8 mouse cellular contexts compared by ENCODE assay signal in genomic region chr13:110492296-110493001, GRCm38 (mm10).
DNase-seq lines count a peak whose midpoint lies in the region; ATAC-seq lines count a peak whose summit lies in the region.

No protein-coding gene starts in this region.

- peak; percentile 52; the same call in 1 of the 2 replicates for ATAC-seq in kidney, embryonic 14.5 days (ENCODE audit: low FRiP score, low TSS enrichment)
- peak; percentile 93 for ATAC-seq in hindbrain, embryonic 12.5 days (ENCODE audit: low FRiP score)
- ATAC-seq in neural tube, embryonic 15.5 days (ENCODE audit: low FRiP score) = peak; percentile 84
- ATAC-seq in inflammation-experienced regulatory T-cells, adult 6 months = no peak

- H3K4me1 ChIP-seq in kidney, embryonic 14.5 days (ENCODE audit: control insufficient read depth, insufficient read depth, low read length) = no peaks in the 10 kb centered on the region
- peaks cover 6% of the 10 kb centered on the region for H3K4me1 ChIP-seq in hindbrain, embryonic 12.5 days
- peaks cover 8% of the 10 kb centered on the region for H3K4me1 ChIP-seq in neural tube, embryonic 15.5 days

- H3K4me3 ChIP-seq in kidney, embryonic 14.5 days (ENCODE audit: low read length) = no peak overlapping the region
- no peak overlapping the region for H3K4me3 ChIP-seq in hindbrain, embryonic 12.5 days
- no peak overlapping the region for H3K4me3 ChIP-seq in neural tube, embryonic 15.5 days (replicated peaks)

- no peak overlapping the region for H3K4me2 ChIP-seq in kidney, embryonic 14.5 days (replicated peaks; ENCODE audit: low read depth, low read length)
- H3K4me2 ChIP-seq in hindbrain, embryonic 12.5 days (replicated peaks) = peak overlapping the region; percentile 33
- peak overlapping the region; percentile 20 for H3K4me2 ChIP-seq in neural tube, embryonic 15.5 days

- H3K9ac ChIP-seq in kidney, embryonic 14.5 days (ENCODE audit: low read depth, low read length) = no peak overlapping the region
- no peak overlapping the region for H3K9ac ChIP-seq in hindbrain, embryonic 12.5 days
- no peak overlapping the region for H3K9ac ChIP-seq in neural tube, embryonic 15.5 days (replicated peaks)

- H3K27ac ChIP-seq in kidney, embryonic 14.5 days (ENCODE audit: low read depth, low read length) = no peak overlapping the region
- peak overlapping the region; percentile 50 for H3K27ac ChIP-seq in hindbrain, embryonic 12.5 days
- no peak overlapping the region; the same call in 1 of the 2 replicates for H3K27ac ChIP-seq in neural tube, embryonic 15.5 days (replicated peaks)

- H3K9me3 ChIP-seq in kidney, embryonic 14.5 days (ENCODE audit: control insufficient read depth, low read length) = no peaks in the 10 kb centered on the region
- H3K9me3 ChIP-seq in hindbrain, embryonic 12.5 days (replicated peaks) = no peaks in the 10 kb centered on the region
- no peaks in the 10 kb centered on the region for H3K9me3 ChIP-seq in neural tube, embryonic 15.5 days (replicated peaks)

- 57% methylated on average over 9 of the region's 9 CpGs for WGBS in kidney, embryonic 14.5 days
- WGBS in hindbrain, embryonic 12.5 days = 32% methylated on average over 9 of the region's 9 CpGs
- 26% methylated on average over 9 of the region's 9 CpGs for WGBS in neural tube, embryonic 15.5 days

- no peaks in the 10 kb centered on the region for H3K36me3 ChIP-seq in kidney, embryonic 14.5 days (ENCODE audit: control insufficient read depth, insufficient read depth, low read length)
- no peaks in the 10 kb centered on the region for H3K36me3 ChIP-seq in hindbrain, embryonic 12.5 days
- H3K36me3 ChIP-seq in neural tube, embryonic 15.5 days = no peaks in the 10 kb centered on the region

- no peaks in the 10 kb centered on the region for H3K27me3 ChIP-seq in kidney, embryonic 14.5 days (ENCODE audit: control insufficient read depth, insufficient read depth, low read length)
- no peaks in the 10 kb centered on the region for H3K27me3 ChIP-seq in hindbrain, embryonic 12.5 days
- no peaks in the 10 kb centered on the region for H3K27me3 ChIP-seq in neural tube, embryonic 15.5 days (replicated peaks)

- no peak for DNase-seq in kidney, adult 8-10 months
- peak; percentile 47 for DNase-seq in brain, embryonic 18.5 days (ENCODE audit: low read depth, low spot score)
- DNase-seq in ovary, postnatal 14 days (ENCODE audit: low spot score) = no peak
- DNase-seq in spleen, postnatal 4 days (ENCODE audit: low spot score in 2 of 2) = no peak
